Mouse (Mus musculus) mature B cell (primary cell): Measurements from ENCODE around the gene Rapgef6.

Experiments
- in situ Hi-C: fragments of 300-500 bp; cut with MboI; formaldehyde crosslinking; loops from 2 replicates; pipeline ENCODE4 v1.14.3; 2019

The Rapgef6 gene

DNA sequence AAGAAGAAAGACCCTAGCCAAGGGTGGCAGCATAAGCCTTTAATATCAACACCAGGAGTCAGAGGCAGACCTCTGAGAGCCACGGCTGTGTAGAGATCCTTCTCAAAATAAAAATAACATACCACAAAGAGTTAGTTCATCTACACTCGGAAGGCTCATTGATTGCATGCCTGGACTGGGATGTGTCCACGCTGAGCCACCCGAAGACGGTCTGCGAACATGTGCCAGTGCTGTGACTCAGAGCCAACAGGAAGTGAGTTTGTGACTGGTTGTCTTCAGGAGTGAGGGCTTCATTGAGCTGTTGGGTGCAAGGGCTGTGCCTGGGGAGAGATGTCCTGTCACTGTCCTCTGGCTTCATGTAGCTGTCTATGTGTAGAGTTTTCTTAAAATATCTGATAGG, 171.0 kb downstream of the Rapgef6 start:
- in situ Hi-C loops: no loop called here

- in situ Hi-C loops: no loop called here
Measured at GRCm38 (mm10) chr11:54694291-54694690, 171.6 kb downstream of the Rapgef6 start.

DNA sequence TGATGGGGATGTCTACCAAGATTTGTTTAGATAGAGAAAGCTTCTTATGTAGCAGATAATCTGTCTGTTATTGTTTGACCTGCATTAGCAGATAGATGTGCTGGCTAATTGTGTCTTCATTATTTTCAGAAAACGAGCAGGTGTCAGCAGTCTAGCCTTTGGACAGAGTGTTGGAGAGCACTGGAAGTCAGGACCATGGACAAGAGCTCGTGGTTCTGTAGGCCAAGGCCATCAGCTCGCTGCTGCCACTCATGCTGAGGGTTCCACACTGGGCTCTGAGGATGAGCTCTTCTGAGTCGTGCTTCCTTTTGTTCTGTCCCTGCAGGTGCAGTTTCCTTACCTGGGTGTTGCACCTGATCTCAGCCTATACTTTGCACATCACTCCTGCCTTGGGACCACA, 173.3 kb downstream of the Rapgef6 start:
- in situ Hi-C loops: no loop called here

- in situ Hi-C loops: no loop called here
Measured at GRCm38 (mm10) chr11:54697611-54698010, 175.0 kb downstream of the Rapgef6 start.

GRCm38 (mm10) chr11:54698636-54699035, 176.0 kb downstream of the Rapgef6 start:
- in situ Hi-C loops: no loop called here

DNA sequence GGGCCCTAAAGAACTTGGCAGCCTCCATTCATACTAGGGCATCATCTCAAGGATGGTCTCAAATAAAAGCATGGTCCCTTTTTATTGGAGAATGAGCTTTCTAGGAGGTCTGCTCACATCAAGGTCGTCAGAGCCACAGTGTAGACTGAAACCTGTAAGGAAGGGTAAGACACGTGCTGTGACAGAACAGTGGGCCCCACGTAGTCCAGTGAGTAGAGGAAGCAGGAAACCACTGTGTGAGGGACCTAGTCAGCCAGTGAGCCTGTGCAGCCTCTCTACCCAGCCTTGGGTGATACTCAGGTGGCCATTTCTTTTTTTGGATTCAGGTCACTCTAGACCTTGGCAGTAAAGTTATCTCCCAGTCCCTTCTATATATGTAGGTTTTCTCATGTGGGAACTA, 177.3 kb downstream of the Rapgef6 start:
- in situ Hi-C loops: no loop called here

DNA sequence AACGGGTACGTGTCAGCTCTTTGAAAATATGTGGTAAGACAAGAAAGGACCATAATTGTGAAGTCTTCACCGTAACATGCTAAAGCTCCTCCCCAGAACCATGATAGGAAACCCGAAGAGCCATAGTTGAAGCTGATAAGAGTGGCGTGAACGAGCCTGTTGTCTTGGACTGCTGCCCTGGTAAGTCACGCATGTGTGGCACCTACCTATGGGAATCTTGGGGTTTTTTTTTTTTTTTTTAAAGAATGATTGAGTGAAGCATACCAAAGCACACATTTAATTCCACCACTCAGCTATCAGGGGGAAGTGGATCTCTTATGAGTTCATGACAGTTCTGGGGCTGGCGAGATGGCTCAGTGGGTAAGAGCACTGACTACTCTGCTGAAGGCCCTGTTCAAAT, 179.2 kb downstream of the Rapgef6 start:
- in situ Hi-C loops: no loop called here

DNA sequence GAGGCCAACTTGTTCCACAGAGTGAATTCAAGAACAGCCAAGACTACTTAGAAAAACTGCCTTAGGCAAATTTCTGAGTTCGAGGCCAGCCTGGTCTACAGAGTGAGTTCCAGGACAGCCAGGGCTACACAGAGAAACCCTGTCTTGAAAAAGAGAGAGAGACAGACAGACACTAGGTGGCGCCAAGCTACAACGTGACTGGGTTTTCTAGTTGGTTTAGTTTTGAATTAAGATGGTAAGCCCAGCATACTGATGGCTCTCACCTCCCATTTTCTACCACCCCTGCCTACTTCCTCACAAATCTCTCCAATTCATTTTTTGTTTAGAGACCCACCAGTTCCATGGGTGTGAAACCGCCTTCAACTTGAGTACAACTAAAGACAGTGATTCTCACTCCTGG, 180.7 kb downstream of the Rapgef6 start:
- in situ Hi-C loops: no loop called here

- in situ Hi-C loops: loop anchor here (5.0 kb wide), 1 partner anchor 154 kb away; the partner anchor contains the start of gene Lyrm7
Measured at GRCm38 (mm10) chr11:54708153-54708552, 185.5 kb downstream of the Rapgef6 start.

GRCm38 (mm10) chr11:54709645-54710044, 187.0 kb downstream of the Rapgef6 start:
- in situ Hi-C loops: loop anchor here (5.0 kb wide), 1 partner anchor 153 kb away; the partner anchor contains the start of gene Lyrm7

- in situ Hi-C loops: no loop called here
Measured at GRCm38 (mm10) chr11:54710512-54711293, 188.1 kb downstream of the Rapgef6 start.

GRCm38 (mm10) chr11:54712849-54713248, 190.2 kb downstream of the Rapgef6 start:
- in situ Hi-C loops: no loop called here

- in situ Hi-C loops: no loop called here
Measured at GRCm38 (mm10) chr11:54717893-54718292, 195.2 kb downstream of the Rapgef6 start.

DNA sequence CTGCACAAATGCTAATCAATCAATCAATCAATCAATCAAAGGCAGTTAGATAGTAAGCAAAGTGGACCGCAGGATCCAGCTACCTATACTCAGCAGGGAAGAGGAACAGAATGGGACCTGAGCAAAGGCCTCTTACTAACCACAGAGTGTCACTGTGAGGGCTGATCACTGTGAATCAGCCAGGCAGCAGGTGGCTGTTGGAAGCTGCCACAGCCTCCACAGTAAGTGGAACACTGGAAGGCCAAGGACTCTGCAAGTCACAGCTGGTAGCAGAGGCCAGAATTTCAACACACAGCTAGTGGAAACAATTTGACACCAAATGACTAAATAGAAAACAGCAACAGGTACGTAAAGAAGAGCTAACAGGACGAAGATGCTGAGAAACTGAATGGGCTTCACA, 196.0 kb downstream of the Rapgef6 start:
- in situ Hi-C loops: no loop called here

DNA sequence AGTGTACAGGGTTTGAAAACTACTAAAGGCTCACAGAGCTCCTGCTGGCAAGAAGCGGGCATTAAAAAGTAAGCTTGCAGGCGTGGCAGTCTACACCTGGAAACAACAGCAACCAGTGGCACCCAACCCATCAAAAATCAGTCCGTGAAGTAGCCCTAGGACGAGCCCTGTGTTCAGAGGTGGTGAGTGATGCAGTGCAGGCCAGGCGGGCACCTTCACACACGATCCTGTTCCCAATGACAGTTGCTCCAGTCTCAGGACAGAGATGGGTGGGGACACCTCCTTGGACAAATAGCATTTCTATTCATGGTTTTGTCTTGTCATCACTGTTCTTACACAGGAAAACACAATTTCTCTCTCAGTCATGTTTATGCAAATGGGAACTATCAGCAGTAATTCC, 199.4 kb downstream of the Rapgef6 start:
- in situ Hi-C loops: no loop called here

GRCm38 (mm10) chr11:54724353-54725034, 201.8 kb downstream of the Rapgef6 start:
- in situ Hi-C loops: no loop called here

DNA sequence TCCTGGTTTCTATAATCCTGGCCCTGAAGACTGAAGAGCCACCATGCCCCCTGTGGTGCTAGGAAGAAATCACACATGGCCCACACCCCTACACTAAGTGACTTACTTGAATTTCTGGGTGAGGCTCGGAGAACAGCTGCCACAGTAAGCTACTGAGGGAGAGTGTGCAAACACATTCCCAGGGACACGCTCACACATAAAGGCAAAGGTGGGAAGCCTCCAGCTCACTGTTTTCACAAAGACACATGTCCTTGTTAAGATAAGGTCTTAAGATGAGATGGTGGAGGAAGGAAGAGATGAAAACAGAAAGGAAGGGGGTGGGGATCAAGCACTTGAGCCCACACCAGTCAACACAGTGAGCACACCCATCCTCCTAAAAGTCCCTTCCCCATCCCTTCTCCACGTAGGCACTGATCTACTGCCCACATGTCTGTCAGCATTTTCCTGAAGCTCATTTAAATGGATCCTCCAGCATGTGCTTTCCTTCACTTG, 204.0 kb downstream of the Rapgef6 start:
- in situ Hi-C loops: no loop called here

GRCm38 (mm10) chr11:54727327-54727901, 204.8 kb downstream of the Rapgef6 start:
- in situ Hi-C loops: no loop called here

DNA sequence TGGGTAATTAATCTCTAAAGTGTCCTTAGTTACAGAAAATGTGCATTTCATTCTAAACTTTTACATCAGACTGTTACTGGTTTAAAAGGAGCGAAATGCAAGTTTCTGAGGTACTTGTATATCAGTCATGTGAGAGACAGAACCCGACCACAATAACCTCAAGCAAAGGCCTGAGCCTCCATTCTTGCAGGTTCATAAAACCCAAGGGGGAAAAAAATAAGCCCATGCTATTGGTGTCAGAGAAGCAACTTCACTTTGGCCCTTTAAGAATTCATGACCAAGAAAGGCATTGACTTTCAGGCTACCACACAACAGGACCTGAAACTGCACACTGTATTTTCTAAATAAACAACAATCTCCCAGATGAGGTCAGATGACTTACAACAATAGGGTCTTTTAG, 205.7 kb downstream of the Rapgef6 start:
- in situ Hi-C loops: no loop called here

- in situ Hi-C loops: no loop called here
Measured at GRCm38 (mm10) chr11:54729311-54729710, 206.7 kb downstream of the Rapgef6 start.

DNA sequence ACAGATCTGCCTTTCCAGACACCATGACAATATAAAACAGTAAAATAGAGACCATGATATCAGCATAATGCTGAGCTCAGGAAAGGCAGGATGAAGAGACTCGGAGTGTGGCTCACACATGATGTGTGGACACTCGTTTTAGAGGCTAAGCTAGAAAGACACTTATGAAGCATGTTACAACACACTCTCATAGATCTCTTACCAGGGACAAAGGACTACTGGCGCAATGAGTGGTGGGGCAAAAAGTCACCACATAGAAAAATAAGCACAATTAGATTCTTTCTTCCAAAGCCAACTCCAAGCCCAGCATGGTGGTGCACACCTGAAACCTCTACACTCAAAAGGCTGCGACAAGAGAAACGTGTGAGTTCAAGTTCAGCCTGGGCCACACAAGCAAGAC, 208.3 kb downstream of the Rapgef6 start:
- in situ Hi-C loops: no loop called here

GRCm38 (mm10) chr11:54731367-54731766, 208.7 kb downstream of the Rapgef6 start:
- in situ Hi-C loops: no loop called here

GRCm38 (mm10) chr11:54733546-54733945, 210.9 kb downstream of the Rapgef6 start:
- in situ Hi-C loops: no loop called here
